Mouse (Mus musculus): Measurements from ENCODE around the gene Eif2ak4.

GRCm38 (mm10) chr2:118371841-118372240, 16.6 kb upstream of the Eif2ak4 start:
- TF ChIP-seq POLR2A (IDR thresholded peaks at IDR 0.05; ENCODE audit: borderline replicate concordance, insufficient read depth, low read length) (no peak), CTCF (IDR thresholded peaks at IDR 0.05; ENCODE audit: borderline replicate concordance, insufficient read depth, low read depth, low read length) (no peak)

Measured in cerebellum, adult 2 months (tissue).